Mouse (Mus musculus): ENCODE data around the gene C5ar2. TPM values are rescaled to one million over a fixed set of nuclear protein-coding genes. Genes with fewer than 3 reads are reported as not detected.
"Not testable (repeated sequence)": the region's sequence is repeated elsewhere in the genome, so short reads cannot be mapped to it uniquely, and the experiment has no call there.

The C5ar2 gene
- polyA plus RNA-seq, 2 experiments: 0.15 TPM; not detected in 1

GRCm38 (mm10) chr7:16273766-16274140, 29.8 kb upstream of the C5ar2 start:
- H3K36me3 ChIP-seq (ENCODE audit: control insufficient read depth, insufficient read depth, low read length): peaks cover 36% of the 10 kb centered on the region
- H3K27me3 ChIP-seq (ENCODE audit: control insufficient read depth, insufficient read depth, low read length): no peaks in the 10 kb centered on the region
- ATAC-seq (ENCODE audit: low FRiP score, low read depth) (peak; percentile 67), DNase-seq (ENCODE audit: low spot score) (peak; percentile 74)
- H3K9me3 ChIP-seq (ENCODE audit: control insufficient read depth, low read length): no peaks in the 10 kb centered on the region
- 7% methylated on average over 18 of the region's 18 CpGs for WGBS
- H3K4me2 ChIP-seq (replicated peaks; ENCODE audit: low read depth, low read length, severe bottlenecking): peak overlapping the region; percentile 89
- TF ChIP-seq POLR2A (IDR thresholded peaks at IDR 0.05; ENCODE audit: borderline replicate concordance, extremely low read depth, insufficient read depth, insufficient read length): no peak
- H3K4me3 ChIP-seq (replicated peaks; ENCODE audit: low read length): peak overlapping the region; percentile 84
- peak overlapping the region; percentile 93 for H3K27ac ChIP-seq (replicated peaks; ENCODE audit: low read depth, low read length)
- peaks cover 18% of the 10 kb centered on the region for H3K4me1 ChIP-seq (ENCODE audit: control insufficient read depth, insufficient read depth, low read length)
- peak overlapping the region; percentile 61 for H3K9ac ChIP-seq (ENCODE audit: low read depth, low read length, severe bottlenecking)

- no peak for TF ChIP-seq POLR2A (IDR thresholded peaks at IDR 0.05; ENCODE audit: borderline replicate concordance, extremely low read depth, insufficient read depth, insufficient read length)
- H3K9ac ChIP-seq (ENCODE audit: low read depth, low read length, severe bottlenecking): peak within 1 kb of the TSS; percentile 73
- H3K9me3 ChIP-seq (ENCODE audit: control insufficient read depth, low read length): no peaks in the 10 kb centered on the region
- H3K27me3 ChIP-seq (ENCODE audit: control insufficient read depth, insufficient read depth, low read length): no peaks in the 10 kb centered on the region
- ATAC-seq (ENCODE audit: low FRiP score, low read depth): peak; percentile 90
- peak within 1 kb of the TSS; percentile 93 for H3K27ac ChIP-seq (replicated peaks; ENCODE audit: low read depth, low read length)
- WGBS: 3% methylated on average over 27 of the region's 49 CpGs
- H3K4me2 ChIP-seq (replicated peaks; ENCODE audit: low read depth, low read length, severe bottlenecking): peak within 1 kb of the TSS; percentile 89
- H3K4me3 ChIP-seq (replicated peaks; ENCODE audit: low read length): peak within 1 kb of the TSS; percentile 84
- peaks cover 32% of the 10 kb centered on the region for H3K36me3 ChIP-seq (ENCODE audit: control insufficient read depth, insufficient read depth, low read length)
- peak; percentile 97 for DNase-seq (ENCODE audit: low spot score)
- H3K4me1 ChIP-seq (ENCODE audit: control insufficient read depth, insufficient read depth, low read length): peaks cover 18% of the 10 kb centered on the region
These were observed 29.3 kb upstream of the C5ar2 start, which contains the start of gene Inafm1 for GRCm38 (mm10) chr7:16273081-16273765. Gene Inafm1, minus strand, starts transcription at chr7:16273617.

- peak overlapping the region; percentile 93 for H3K27ac ChIP-seq (replicated peaks; ENCODE audit: low read depth, low read length)
- peak overlapping the region; percentile 84 for H3K4me3 ChIP-seq (replicated peaks; ENCODE audit: low read length)
- 5% methylated on average over 19 of the region's 46 CpGs for WGBS
- no peaks in the 10 kb centered on the region for H3K9me3 ChIP-seq (ENCODE audit: control insufficient read depth, low read length)
- no peaks in the 10 kb centered on the region for H3K27me3 ChIP-seq (ENCODE audit: control insufficient read depth, insufficient read depth, low read length)
- peaks cover 27% of the 10 kb centered on the region for H3K36me3 ChIP-seq (ENCODE audit: control insufficient read depth, insufficient read depth, low read length)
- ATAC-seq (ENCODE audit: low FRiP score, low read depth) (peak; percentile 78), DNase-seq (ENCODE audit: low spot score) (peak; percentile 76)
- no peak for TF ChIP-seq POLR2A (IDR thresholded peaks at IDR 0.05; ENCODE audit: borderline replicate concordance, extremely low read depth, insufficient read depth, insufficient read length)
- H3K9ac ChIP-seq (ENCODE audit: low read depth, low read length, severe bottlenecking): peak overlapping the region; percentile 73
- H3K4me2 ChIP-seq (replicated peaks; ENCODE audit: low read depth, low read length, severe bottlenecking): peak overlapping the region; percentile 89
- peaks cover 18% of the 10 kb centered on the region for H3K4me1 ChIP-seq (ENCODE audit: control insufficient read depth, insufficient read depth, low read length)
These were observed 28.7 kb upstream of the C5ar2 start for GRCm38 (mm10) chr7:16272681-16273080.

- DNase-seq (ENCODE audit: low spot score): no peak
- Histone ChIP-seq H3K27me3 (ENCODE audit: control insufficient read depth, insufficient read depth, low read length) (no peaks in the 10 kb centered on the region), H3K4me2 (replicated peaks; ENCODE audit: low read depth, low read length, severe bottlenecking) (no peak overlapping the region), H3K9ac (ENCODE audit: low read depth, low read length, severe bottlenecking) (no peak overlapping the region), H3K27ac (replicated peaks; ENCODE audit: low read depth, low read length) (no peak overlapping the region), H3K4me3 (replicated peaks; ENCODE audit: low read length) (no peak overlapping the region), H3K9me3 (ENCODE audit: control insufficient read depth, low read length) (no peaks in the 10 kb centered on the region), H3K36me3 (ENCODE audit: control insufficient read depth, insufficient read depth, low read length) (peaks cover 11% of the 10 kb centered on the region), H3K4me1 (ENCODE audit: control insufficient read depth, insufficient read depth, low read length) (peaks cover 18% of the 10 kb centered on the region)
- TF ChIP-seq POLR2A (IDR thresholded peaks at IDR 0.05; ENCODE audit: borderline replicate concordance, extremely low read depth, insufficient read depth, insufficient read length): no peak
- ATAC-seq (ENCODE audit: low FRiP score, low read depth): no peak
- 79% methylated on average over 1 of the region's 1 CpGs for WGBS
These were observed 27.2 kb upstream of the C5ar2 start for GRCm38 (mm10) chr7:16271139-16271538.

- WGBS: 82% methylated on average over 7 of the region's 7 CpGs
- ATAC-seq (ENCODE audit: low FRiP score, low read depth): not testable (repeated sequence)
These were observed 22.6 kb upstream of the C5ar2 start for GRCm38 (mm10) chr7:16266593-16266992.

More at GRCm38 (mm10) chr7:16266593-16266992, 22.6 kb upstream of the C5ar2 start:
- H3K4me3 ChIP-seq (replicated peaks; ENCODE audit: low read length); H3K9ac ChIP-seq (ENCODE audit: low read depth, low read length, severe bottlenecking); H3K9me3 ChIP-seq (ENCODE audit: control insufficient read depth, low read length); H3K4me2 ChIP-seq (replicated peaks; ENCODE audit: low read depth, low read length, severe bottlenecking); H3K27ac ChIP-seq (replicated peaks; ENCODE audit: low read depth, low read length); H3K36me3 ChIP-seq (ENCODE audit: control insufficient read depth, insufficient read depth, low read length); DNase-seq (ENCODE audit: low spot score); H3K27me3 ChIP-seq (ENCODE audit: control insufficient read depth, insufficient read depth, low read length); H3K4me1 ChIP-seq (ENCODE audit: control insufficient read depth, insufficient read depth, low read length): not testable (repeated sequence)

Data from limb, embryonic 14.5 days (tissue).